Mouse (Mus musculus): ENCODE data around the gene Lrrc4.

Lrrc4 gene

DNA sequence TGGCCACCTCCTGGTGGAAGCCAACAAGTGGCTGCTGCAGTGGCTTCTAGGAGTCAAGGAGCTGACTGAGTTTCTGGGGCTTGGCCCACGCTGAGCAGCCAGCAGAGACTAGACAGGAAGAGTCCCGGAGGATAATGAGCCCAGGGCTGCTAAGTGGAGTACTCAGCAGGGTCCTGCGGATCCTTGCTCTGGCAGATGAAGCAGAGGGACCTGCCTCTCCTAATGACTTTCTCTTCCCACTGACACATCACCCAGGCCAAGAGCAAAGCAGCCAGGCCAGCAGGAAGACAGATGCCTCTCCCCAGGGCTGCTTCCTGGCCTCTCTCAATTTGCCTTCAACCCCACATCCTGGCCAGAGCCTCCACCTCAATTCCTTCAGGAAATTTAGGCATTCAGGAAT, 23.9 kb upstream of the Lrrc4 start:
- intact Hi-C loops (cut with DNase I): no loop called here

DNA sequence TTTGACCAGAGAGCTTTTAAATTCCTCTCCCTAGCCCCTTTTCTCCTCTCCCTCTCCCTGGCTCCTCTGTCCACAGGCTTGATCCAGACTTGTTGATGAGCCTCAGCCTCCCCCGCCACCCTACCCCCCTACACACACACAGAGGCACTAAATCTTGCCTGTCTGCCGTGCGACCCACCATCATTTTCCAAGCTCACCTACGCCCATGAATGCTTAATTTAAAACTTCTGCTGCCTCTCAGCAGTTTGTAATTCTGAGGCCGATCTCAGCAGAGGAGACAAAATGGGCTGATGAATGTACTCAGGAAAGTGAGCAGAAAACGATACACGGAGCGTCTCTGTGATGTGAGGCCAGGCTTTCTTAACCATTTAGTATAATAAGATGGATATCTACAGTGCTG, 23.1 kb upstream of the Lrrc4 start:
- intact Hi-C loops (cut with DNase I): no loop called here

DNA sequence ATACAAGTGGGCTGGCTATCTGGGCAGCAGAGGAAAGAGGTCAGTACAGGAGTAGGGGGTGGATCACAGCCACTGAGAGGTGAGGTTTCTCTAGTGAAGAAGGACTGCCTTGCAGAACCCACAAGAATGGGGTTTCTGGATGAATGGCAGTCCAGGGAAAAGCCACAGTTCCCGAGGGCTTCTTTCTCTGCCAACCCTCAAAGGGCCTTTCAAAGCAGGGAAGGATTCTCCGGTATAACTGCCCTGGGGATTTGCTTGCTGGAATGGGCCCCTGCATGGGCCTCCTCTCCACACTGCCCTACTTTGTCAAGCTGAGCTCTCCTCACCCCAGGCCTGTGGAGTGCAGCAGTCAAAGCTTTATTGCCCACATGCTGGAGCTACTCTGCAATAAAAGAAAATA, 22.1 kb upstream of the Lrrc4 start:
- intact Hi-C loops (cut with DNase I): no loop called here

DNA sequence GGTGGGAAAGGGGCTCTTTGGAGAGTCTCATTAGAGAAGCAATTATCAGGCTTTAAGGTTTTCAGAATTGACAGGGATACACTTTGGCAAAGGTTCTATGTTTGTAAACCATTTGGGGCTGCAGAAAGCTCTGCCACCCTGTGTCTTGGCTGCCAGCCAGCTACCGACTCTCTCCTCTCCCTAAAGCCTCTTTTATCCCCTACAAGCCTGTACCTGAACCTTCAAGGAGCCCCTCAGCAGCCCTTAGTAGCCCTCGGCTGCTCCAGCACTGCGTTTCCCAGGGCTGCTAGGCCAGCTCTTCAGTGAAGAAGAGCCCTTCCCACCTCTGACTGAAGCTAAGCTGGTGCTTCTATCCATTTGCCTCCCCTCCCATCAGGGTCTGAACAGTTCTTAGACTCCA, 21.6 kb upstream of the Lrrc4 start:
- intact Hi-C loops (cut with DNase I): no loop called here

DNA sequence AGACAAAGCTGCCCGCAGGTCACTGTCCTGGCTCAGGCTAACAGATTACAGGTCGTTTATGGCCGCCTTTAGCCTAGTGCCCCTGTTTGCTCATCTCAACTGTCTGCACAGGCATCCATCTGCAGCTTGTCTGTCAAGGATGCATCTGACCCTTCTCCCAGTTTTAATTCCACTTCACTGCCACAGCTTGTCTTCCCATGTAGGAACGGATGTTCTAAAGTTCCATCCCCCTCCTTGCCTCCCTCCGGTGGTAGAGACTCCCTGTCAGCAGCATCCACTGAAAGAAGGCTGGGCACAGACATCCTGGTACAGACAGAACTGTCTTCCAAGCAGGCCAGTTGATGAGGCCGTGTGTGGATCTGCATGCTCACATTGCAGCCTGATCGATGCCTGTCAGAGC, 20.8 kb upstream of the Lrrc4 start:
- intact Hi-C loops (cut with DNase I): no loop called here

DNA sequence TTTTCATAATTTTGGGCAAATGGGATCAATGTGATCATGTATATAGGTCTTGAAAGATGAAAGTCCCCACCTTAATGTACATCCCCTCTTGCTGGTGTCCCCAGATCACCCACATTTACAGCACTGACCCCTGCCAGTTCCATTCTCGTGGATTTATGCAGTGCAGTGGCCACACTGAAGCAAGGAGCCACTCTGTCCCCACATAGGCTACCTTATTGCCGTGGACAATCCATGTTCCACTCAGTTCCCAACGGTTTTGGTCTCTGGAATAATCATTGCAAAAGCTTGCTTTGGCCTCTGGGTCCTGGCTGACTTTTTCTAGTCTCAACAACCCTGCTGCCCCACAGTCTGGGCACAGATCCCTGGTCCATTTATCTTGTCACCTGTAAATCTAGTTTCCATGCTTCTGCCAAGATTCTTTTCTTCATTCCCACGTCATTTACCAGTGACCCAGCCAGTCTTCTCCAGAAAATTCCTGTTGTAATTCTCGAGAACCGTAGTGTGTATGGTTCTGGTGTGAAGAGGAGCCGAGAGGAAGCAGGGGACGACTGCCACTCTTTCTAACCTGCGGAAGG, 18.9 kb upstream of the Lrrc4 start:
- intact Hi-C loops (cut with DNase I): no loop called here

DNA sequence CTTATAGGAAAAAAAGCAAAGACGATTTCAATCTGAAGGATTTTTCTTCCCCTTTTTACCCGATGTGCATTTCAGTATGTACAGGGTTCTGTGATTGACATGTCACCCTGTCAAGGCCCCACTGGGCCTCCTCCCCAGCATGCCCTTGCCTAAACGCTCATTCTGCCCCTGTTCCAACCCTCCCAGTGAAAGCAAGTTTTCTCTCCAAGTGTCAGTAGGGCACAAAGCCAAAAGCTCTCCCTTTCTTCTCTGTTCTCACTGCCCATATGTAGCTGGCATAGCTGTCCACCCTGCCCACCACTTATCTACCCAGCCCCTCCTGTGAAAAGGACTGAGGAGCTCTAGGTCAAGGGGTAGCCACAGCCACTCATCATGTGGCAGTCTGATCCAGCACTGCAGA, 17.8 kb upstream of the Lrrc4 start:
- intact Hi-C loops (cut with DNase I): no loop called here

DNA sequence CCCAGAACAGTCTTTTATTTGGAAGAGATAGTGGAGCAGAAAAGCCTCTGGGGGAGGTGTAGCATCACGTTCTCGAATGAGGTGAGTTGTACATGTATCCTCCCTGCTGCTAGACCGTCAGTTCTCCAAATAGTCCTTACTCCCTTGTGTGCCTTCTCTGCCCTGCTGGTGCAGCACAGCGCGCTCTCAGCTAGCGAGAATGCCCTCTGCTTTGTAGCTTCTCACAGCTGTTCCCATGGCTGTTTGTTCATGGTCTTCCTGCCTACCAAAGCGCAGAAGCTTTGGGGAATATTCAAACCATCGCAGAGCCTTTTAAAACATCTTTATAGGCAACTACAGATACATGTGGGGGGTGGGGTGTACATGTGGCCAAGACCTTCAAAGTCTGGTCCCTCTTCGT, 17.3 kb upstream of the Lrrc4 start:
- intact Hi-C loops (cut with DNase I): no loop called here

DNA sequence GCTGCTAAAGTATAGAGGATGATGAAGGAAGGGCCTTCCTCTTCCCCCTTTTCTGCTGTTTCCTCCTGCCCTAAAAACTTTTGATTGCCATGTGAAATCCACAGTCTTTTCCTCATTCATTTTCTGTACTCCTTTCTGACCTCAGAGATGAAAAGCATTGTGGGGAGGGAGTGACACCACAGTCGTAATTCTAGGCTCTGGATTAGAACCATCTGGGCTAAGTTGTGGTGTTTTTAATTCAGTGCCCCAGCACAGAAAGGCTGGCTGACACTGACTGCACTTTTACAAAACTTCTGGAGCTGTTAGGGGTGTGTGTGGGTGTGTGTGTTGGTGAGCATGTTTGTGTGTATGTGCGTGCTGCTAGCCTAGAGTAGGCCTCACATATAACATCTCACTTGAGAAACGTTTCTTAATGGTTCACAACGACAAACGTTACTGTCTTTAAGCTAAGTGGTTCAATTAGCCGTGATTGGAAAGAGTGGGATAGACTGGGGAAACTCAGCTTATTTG, 16.8 kb upstream of the Lrrc4 start:
- intact Hi-C loops (cut with DNase I): no loop called here

DNA sequence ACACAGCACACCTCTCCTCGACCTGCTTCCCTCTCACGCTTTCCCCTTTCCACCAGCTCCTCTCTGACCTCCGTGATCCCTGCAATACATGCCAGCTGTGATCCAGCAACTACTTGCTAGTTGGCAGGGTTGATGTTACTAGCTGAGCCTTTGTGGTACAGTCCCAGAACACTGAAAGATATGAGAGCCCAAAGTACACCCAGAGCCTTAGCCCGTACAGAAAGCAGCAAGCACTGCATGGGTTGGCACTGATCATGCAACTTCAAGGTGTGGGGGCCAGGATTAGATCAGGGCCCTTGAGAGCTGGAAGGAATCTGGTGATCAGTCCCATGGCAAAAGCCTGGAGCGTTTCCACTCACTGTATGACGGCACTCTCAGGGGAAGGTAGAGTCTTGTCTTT, 16.1 kb upstream of the Lrrc4 start:
- intact Hi-C loops (cut with DNase I): no loop called here

DNA sequence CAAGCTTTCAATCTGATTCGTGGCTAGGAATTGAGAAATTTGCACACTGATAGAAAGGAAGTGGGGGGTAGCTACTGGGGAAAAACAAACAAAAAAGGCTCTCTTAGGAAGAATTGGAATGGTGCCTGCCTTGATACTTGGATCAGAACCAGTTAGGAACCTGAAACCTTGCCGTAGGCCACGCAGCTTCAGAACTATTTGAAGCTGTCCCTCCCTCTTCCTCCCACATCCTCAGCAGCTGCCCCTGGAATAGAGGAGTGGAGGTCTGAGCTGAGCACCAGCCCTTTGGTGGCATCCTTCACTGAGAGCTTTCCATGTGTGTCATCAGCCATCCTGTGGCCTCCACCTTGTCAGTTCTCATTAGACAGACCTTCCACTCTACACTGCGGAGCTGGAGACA, 14.1 kb upstream of the Lrrc4 start:
- intact Hi-C loops (cut with DNase I): no loop called here

DNA sequence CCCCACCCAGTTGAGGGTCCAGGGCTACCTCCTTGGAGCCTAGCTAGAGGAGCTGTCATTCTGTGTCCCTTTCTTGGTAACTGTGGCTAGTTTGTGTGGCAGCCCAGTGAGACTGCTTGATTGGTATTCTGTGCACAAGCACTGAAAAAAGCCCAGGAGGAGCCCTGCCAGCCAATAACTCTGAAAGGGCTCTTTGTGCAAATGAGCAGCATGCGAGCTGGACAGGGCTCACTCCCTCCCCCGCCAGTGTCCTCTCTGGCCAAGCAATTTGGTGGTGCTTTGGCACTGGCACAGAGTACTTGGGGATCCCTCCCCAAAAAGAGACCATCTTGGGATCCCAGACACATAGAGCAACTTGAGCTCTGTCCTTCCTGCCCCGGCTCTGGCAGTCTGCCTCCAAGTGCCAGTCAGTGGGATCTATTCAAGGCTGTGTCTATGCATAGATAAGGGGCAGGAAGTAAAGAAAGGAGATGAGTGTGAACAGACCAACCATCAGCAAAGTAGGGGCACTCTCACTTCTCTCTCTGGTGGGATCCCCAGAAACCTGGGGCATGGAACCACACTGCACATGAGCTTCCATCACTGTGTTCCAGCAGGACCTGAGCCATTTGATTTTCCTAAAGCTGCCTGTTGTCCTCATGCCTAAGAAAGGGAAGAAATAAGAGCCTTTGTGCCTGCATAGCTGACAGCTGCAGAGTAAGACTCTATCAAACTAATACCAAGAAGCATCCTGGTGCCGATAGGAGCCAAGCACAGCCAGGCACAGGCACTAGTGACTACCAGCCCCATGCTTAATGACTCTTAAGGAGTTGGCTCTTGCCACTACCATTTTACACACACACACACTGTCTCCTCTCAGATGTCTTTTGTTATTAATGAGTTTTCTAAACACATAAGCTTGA, 11.1 kb upstream of the Lrrc4 start:
- intact Hi-C loops (cut with DNase I): loop anchor here (5.0 kb wide), 1 partner anchor 50 kb away; no protein-coding TSS in a partner anchor

DNA sequence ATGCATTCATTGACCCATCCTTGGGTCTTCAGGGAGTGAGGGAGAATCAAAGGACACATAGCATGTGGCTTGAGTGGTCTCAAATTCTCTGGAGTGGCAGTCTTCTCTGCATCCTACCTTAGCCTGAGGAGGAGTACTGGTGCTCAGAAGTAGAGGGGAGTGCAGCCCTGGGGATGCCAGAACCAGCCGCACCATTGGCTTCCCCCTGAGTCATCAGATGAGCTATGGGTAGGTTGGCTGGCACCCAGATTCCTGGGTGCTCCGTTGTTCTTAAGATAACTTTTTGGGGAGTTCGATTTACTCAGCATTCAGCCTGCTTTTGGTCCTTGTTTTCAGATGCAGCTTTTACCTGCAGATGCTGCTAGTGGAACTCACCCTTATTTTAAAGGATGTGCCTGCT, 10.0 kb upstream of the Lrrc4 start:
- intact Hi-C loops (cut with DNase I): loop anchor here (5.0 kb wide), 1 partner anchor 51 kb away; no protein-coding TSS in a partner anchor

DNA sequence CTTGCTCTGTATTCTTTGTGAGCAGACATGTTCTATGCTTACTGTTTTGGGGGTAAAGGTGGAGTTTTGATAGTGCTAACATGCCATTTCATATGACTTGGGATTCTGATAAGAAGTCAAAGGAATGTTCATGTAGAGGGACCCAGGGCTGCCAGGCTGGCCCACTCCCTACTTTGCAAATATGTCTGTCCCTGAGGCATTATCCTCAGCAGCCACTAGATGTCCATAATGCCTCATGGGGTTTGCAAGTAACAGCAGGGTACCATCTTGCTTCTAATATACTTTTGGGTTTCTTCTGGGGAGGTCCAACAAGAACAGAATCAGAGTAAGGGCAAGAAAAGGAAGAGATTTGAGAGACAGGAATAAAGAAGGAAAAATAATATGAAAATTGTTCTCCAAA, 5.1 kb upstream of the Lrrc4 start:
- intact Hi-C loops (cut with DNase I): loop anchor here (10.0 kb wide), 1 partner anchor 188 kb away; no protein-coding TSS in a partner anchor

DNA sequence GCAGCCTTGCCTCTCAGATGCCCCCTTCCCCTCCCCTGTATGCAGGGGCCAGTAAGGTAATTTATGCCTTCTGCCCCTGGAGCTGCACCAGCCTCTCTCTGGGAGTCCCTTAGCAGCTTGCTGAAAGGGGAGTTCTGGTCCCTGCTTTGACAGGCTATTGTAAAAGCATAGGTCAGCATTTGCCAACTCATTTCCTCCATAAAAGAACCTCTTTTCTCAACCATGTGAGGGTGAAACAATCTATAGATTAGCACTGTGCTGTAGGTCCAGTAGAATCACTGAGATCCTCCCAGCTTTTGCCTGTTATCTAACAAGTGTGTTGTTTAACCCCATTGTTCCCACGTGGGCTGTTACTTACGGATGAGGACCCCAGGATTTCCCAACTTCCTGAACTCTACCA, 2.5 kb upstream of the Lrrc4 start:
- intact Hi-C loops (cut with DNase I): loop anchor here (5.0 to 10.0 kb wide), 2 partner anchors 37 to 191 kb away; no protein-coding TSS in a partner anchor

DNA sequence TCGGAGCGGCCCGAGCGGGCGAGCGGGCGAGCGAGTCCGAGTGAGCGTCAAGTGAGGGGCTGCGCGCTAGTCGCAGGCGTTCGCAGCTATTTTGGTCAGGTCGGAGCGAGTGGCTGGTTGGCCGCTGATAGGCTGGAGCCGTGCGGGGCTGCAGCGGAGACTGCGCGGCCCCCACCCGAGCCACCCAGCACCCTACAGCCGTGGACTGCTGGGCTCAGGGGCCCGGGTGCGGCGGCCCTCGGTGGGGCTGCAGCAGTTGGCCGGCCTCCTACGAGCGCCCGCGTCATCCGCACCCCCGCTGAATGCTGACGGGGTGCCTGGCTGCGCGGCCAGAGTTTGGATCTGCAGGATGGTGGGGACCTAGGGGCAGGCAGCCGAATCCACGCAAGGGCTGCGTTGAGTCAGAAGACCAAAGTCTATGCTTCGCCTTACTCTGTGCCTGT, 1.9 kb upstream of the Lrrc4 start:
- intact Hi-C loops (cut with DNase I): loop anchor here (5.0 to 10.0 kb wide), 2 partner anchors 36 to 191 kb away; no protein-coding TSS in a partner anchor

DNA sequence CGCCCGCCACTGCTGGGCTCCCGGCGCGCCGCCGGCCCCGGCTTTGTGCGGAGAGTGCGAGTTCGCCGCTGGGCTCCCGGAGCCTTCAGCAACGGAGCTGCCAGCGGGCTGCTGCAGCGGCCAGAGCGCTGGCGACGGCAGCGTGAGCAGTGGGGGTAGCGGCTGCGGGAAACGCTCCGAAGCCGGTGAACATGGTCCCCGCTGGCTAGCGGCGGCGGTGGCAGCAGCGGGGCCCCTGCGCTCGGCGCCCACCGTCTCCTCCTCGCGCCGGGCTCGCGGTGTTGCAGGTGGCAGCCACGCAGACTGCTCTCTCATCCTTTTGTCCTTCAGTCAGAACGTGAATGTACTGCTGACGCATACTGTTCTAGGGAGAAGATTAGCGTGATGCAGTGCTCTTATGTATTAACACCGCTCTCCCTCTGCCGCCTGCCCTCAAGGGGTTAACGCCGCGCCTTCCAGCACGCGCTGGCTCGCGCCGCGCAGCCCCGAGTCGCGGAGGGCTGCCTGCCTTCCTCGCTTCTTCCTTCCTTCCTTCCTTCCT, 1.3 kb upstream of the Lrrc4 start:
- intact Hi-C loops (cut with DNase I): loop anchor here (5.0 to 10.0 kb wide), 2 partner anchors 36 to 192 kb away; no protein-coding TSS in a partner anchor

DNA sequence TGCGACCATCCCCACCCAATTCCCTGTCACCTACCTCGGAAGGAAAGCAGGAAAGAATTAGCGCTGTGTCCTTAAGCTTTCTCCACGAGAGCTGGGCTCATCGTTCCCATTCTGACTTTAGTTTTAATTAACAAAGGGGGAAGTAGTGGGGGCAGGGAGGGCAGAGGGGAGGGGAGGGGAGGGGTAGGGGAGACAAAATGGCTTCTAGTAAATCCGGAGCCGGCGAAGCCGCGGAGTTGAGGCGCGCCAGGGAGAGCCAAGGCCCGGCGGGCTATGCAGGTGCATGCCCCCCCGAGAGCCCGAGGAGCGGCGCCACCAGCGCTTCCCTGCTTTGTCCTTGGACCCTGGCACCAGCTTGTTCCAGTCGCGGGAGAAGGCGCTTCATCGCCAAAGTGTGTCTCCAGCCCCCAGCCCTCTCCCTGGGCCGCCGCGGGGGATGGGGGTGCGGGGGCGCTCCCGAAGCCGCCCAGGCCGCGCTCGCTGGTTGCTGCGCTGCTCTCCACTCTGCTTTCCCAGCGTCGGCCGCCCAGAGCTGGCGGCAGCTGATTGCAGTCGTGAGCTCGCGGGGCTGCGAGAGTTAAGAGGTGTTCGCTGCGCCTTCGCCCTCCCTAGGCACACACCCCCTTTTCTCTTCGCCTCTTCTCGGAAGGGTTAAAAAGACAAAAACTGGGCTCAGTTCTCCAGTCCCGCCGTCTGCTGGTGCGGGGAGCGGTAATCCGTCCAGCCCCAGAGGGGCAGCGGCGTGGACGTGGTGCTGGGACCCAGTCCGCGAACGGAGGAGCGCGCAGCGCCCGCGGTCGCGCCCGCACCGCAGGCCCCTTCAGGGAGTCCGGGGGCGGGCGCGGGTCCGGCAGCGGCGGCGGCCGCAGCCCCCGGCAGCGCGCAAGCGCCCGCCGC, 555 bp upstream of the Lrrc4 start:
- intact Hi-C loops (cut with DNase I): loop anchor here (5.0 to 10.0 kb wide), 2 partner anchors 35 to 193 kb away; no protein-coding TSS in a partner anchor

DNA sequence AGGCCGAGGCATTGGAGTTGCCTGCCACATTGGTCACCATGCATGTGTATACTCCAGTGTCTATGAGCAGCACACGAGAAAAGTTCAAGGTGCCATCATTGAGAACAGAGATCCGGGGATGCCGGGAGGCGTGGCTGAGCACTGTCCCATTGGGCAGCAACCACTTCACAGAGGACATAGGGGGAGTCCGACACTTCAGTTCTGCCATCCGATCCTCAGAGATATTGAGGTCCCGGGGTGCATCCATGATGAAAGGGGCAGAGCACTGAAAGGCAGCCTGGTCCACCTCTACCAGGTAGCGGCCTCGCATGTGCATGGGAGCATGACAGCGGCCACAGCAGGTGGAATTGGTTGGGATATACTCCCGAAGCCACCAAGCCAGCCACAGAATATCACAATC, 1.2 kb downstream of the Lrrc4 start:
- intact Hi-C loops (cut with DNase I): loop anchor here (5.0 to 10.0 kb wide), 2 partner anchors 33 to 194 kb away; no protein-coding TSS in a partner anchor

DNA sequence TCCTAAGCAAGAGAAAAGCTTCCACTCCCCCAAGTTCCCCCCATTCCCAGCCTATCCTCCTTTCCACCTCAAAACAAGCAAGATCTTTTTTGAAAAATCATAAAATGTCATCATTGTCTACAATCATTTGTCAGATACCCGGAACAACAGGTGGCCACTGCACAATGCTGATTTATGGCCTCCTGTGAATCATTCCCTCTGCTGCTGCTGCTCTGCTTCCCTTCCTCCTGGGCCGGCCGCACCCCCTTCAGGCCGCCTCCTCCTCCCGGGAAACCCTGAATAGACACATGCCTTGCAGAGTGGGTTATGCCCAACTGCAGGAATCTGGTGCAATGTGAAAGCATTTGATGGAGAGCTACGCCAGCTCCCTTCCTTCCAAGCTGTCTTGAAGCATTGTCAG, 3.0 kb downstream of the Lrrc4 start:
- intact Hi-C loops (cut with DNase I): no loop called here

DNA sequence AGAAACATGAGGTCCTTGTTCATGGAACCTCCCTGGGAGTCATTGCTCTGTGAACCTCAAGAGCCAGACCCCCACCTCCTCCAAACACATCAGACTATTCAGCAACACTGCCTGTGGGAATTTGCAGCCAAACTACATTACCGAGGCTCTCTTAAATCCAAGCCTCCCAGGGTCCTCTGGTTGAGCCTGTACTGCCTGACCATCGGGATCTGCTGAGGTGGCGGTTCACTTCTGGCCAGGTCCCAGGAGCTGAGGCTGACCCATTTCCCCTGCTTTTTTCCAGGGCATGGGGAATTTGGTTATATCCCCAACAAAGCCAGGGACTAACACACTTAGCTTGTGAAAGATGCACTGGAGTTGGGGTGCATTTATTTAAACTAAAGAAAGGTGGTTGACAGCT, 4.0 kb downstream of the Lrrc4 start:
- intact Hi-C loops (cut with DNase I): no loop called here

All from adrenal gland (tissue).